Mouse (Mus musculus) hindbrain, embryonic 11.5 days (tissue): ENCODE measurements around the gene Smad3. TPM values are rescaled to one million over a fixed set of nuclear protein-coding genes. Genes with fewer than 3 reads are reported as not detected.

Source experiments
- ATAC-seq: fragments of 200-750 bp; cut with Nextera tagmentation; 2 replicates; pipeline ENCODE4 v1.8.0; 2017; ENCODE audit warnings: mild to moderate bottlenecking, moderate TSS enrichment, moderate library complexity; ENCODE audit not compliant: low FRiP score
- DNase-seq: peaks from one replicate; pipeline ENCODE4 v3.0.0-alpha.2; 2015; ENCODE audit warnings: low spot score
- H3K27ac ChIP-seq: fragments of 300-500 bp; sonication (generic); 2 replicates; pipeline ENCODE4 v1.5.1; 2014; ENCODE audit warnings: mild to moderate bottlenecking, low read depth, low read length
- H3K27me3 ChIP-seq: fragments of 300-500 bp; sonication (generic); 2 replicates; pipeline ENCODE4 v1.6.1; 2014; ENCODE audit warnings: mild to moderate bottlenecking, low read length, moderate library complexity, mixed read lengths; ENCODE audit not compliant: control insufficient read depth, insufficient read depth
- H3K36me3 ChIP-seq: fragments of 300-500 bp; sonication (generic); 2 replicates; pipeline ENCODE4 v1.6.1; 2014; ENCODE audit warnings: mild to moderate bottlenecking, low read length, moderate library complexity, mixed read lengths; ENCODE audit not compliant: control insufficient read depth, insufficient read depth
- H3K4me1 ChIP-seq: fragments of 300-500 bp; sonication (generic); replicated peaks from 2 replicates; pipeline ENCODE4 v1.6.1; 2014; ENCODE audit warnings: low read length, mixed read lengths; ENCODE audit not compliant: control insufficient read depth, insufficient read depth
- H3K4me2 ChIP-seq: fragments of 300-500 bp; sonication (generic); replicated peaks from 2 replicates; pipeline ENCODE4 v1.6.1; 2014; ENCODE audit warnings: mild to moderate bottlenecking, low read depth, low read length
- H3K4me3 ChIP-seq: fragments of 300-500 bp; sonication (generic); 2 replicates; pipeline ENCODE4 v1.5.1; 2014; ENCODE audit warnings: low read depth, low read length
- H3K9ac ChIP-seq: fragments of 300-500 bp; sonication (generic); 2 replicates; pipeline ENCODE4 v1.6.1; 2014; ENCODE audit warnings: low read depth, low read length
- H3K9me3 ChIP-seq: fragments of 300-500 bp; sonication (generic); 2 replicates; pipeline ENCODE4 v1.6.1; 2016; ENCODE audit warnings: low read length; ENCODE audit not compliant: control insufficient read depth
- WGBS: fragments of 180-500 bp; shearing (Covaris S2); extraction: QIAGEN DNeasy Blood & Tissue Kit; methylation state at CpG from one replicate; pipeline ENCODE4 v1.1.7; 2014; 5-methylcytosine and 5-hydroxymethylcytosine counted together
- polyA plus RNA-seq: library from polyadenylated mRNA; unstranded; fragments of >200 nt; fragmentation: Nextera tagmentation; extraction: Ambion mirVana; gene quantifications from 2 replicates; pipeline ENCODE4 v1.2.1, GENCODE M21; 2014

Gene Smad3
- polyA plus RNA-seq, 1 experiment from 2014 or later = 16.0 TPM

GRCm38 (mm10) chr9:63758641-63759391 is 1.0 kb upstream of the Smad3 start:
- 1% methylated on average over 23 of the region's 23 CpGs for WGBS
- H3K27me3 ChIP-seq = no peaks in the 10 kb centered on the region
- H3K36me3 ChIP-seq = no peaks in the 10 kb centered on the region
- no peaks in the 10 kb centered on the region for H3K9me3 ChIP-seq
- peak overlapping the region; percentile 88 for H3K9ac ChIP-seq
- peaks cover 11% of the 10 kb centered on the region for H3K4me1 ChIP-seq
- H3K27ac ChIP-seq = peak overlapping the region; percentile 91
- peak overlapping the region; percentile 73 for H3K4me3 ChIP-seq
- H3K4me2 ChIP-seq = peak overlapping the region; percentile 65
- DNase-seq (peak; percentile 67), ATAC-seq (0 out of 2 replicates have a peak, but pooled peaks have one; percentile 2)

DNA sequence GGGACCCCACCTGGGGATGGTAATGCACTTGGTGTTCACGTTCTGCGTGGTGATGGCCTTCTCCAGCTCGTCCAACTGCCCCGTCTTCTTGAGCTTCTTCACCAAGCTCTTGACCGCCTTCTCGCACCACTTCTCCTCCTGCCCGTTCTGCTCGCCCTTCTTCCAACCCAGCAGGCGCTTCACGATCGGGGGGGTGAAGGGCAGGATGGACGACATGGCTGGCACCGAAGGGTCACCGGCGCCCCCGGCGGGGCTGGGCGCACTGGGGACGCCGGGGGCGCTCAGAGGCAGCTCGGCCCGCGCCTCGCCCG is 377 bp downstream of the Smad3 start:
- no peaks in the 10 kb centered on the region for H3K9me3 ChIP-seq
- H3K4me1 ChIP-seq = peaks cover 15% of the 10 kb centered on the region
- peak overlapping the region; percentile 88 for H3K9ac ChIP-seq
- ATAC-seq (0 out of 2 replicates have a peak, but pooled peaks have one; percentile 18), DNase-seq (no peak)
- no peaks in the 10 kb centered on the region for H3K27me3 ChIP-seq
- H3K27ac ChIP-seq = peak overlapping the region; percentile 91
- H3K4me3 ChIP-seq = peak overlapping the region; percentile 73
- no peaks in the 10 kb centered on the region for H3K36me3 ChIP-seq
- WGBS = under 1% methylated on average over 26 of the region's 26 CpGs
- H3K4me2 ChIP-seq = peak overlapping the region; percentile 65

- Histone ChIP-seq H3K27me3 (no peaks in the 10 kb centered on the region), H3K4me3 (peak overlapping the region; percentile 73), H3K9ac (peak overlapping the region; percentile 88), H3K27ac (peak overlapping the region; percentile 91), H3K4me1 (peaks cover 15% of the 10 kb centered on the region), H3K36me3 (no peaks in the 10 kb centered on the region), H3K9me3 (no peaks in the 10 kb centered on the region), H3K4me2 (peak overlapping the region; percentile 65)
- DNase-seq (peak; percentile 69), ATAC-seq (peak; percentile 39; the same call in 1 of the 2 replicates)
- under 1% methylated on average over 47 of the region's 47 CpGs for WGBS
Measured at GRCm38 (mm10) chr9:63756581-63757461, 973 bp downstream of the Smad3 start.

DNA sequence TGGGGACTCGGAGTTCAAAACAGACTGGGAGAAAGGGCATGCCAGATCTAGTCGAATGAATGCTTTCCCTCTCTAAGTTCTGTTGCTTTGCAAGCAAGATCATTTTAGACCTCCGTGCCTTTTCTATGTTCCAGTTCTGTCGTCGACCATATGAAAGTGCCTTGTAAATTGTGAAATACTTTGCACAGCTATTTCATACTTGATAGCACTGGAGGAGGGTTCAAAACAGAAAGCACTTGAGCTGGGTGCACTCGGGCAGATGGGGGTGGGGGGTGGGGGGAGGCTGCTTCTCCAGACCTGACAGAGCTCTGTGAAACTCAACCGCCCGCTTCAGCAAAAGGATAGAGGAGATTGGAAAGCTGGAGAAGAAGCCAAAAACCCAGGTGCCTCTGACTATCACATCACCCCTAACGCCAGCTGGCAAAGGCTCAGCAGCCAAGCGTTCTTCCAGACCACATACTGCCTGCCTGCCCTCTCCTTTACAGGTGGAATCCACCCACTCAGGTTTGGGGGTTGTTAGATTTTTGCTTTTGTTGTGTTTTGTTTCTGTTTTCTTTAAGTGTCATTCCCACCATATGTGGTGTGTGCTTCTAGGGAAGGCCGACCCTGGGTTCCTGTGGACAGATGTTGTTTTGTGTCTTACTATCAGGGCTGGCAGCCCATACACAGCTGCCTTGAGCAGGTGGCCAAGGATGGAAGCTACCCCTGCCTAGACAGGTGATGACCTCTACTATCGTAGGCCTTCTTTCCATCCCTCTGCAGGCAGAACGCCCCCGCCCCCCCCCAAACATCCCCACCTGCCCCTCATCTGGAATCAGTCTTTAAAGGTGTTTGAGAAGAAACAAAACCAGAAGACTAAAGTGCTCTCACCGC is 1.9 kb downstream of the Smad3 start:
- H3K9me3 ChIP-seq = no peaks in the 10 kb centered on the region
- H3K4me2 ChIP-seq = peak overlapping the region; percentile 65
- H3K36me3 ChIP-seq = no peaks in the 10 kb centered on the region
- peak overlapping the region; percentile 88 for H3K9ac ChIP-seq
- no peak overlapping the region for H3K27ac ChIP-seq
- DNase-seq = no peak
- H3K4me1 ChIP-seq = peaks cover 15% of the 10 kb centered on the region
- 24% methylated on average over 15 of the region's 15 CpGs for WGBS
- peak overlapping the region; percentile 73 for H3K4me3 ChIP-seq
- H3K27me3 ChIP-seq = no peaks in the 10 kb centered on the region
- ATAC-seq = no peak

- 27% methylated on average over 23 of the region's 23 CpGs for WGBS
- peak overlapping the region; percentile 73 for H3K4me3 ChIP-seq
- H3K4me1 ChIP-seq = peaks cover 15% of the 10 kb centered on the region
- ATAC-seq (no peak), DNase-seq (peak; percentile 42)
- peak overlapping the region; percentile 65 for H3K4me2 ChIP-seq
- H3K9ac ChIP-seq = peak overlapping the region; percentile 59
- H3K27me3 ChIP-seq = no peaks in the 10 kb centered on the region
- H3K9me3 ChIP-seq = no peaks in the 10 kb centered on the region
- no peak overlapping the region; the same call in 1 of the 2 replicates for H3K27ac ChIP-seq
- H3K36me3 ChIP-seq = no peaks in the 10 kb centered on the region
Measured at GRCm38 (mm10) chr9:63754556-63755510, 3.0 kb downstream of the Smad3 start.

- no peak overlapping the region for H3K27ac ChIP-seq
- H3K27me3 ChIP-seq = no peaks in the 10 kb centered on the region
- no peak overlapping the region; the same call in 1 of the 2 replicates for H3K4me2 ChIP-seq
- WGBS = 59% methylated on average over 5 of the region's 5 CpGs
- no peak for DNase-seq
- H3K36me3 ChIP-seq = no peaks in the 10 kb centered on the region
- no peak for ATAC-seq
- H3K4me3 ChIP-seq = no peak overlapping the region
- H3K9ac ChIP-seq = no peak overlapping the region
- H3K4me1 ChIP-seq = peaks cover 15% of the 10 kb centered on the region
- no peaks in the 10 kb centered on the region for H3K9me3 ChIP-seq
Measured at GRCm38 (mm10) chr9:63754039-63754438, 3.8 kb downstream of the Smad3 start.

DNA sequence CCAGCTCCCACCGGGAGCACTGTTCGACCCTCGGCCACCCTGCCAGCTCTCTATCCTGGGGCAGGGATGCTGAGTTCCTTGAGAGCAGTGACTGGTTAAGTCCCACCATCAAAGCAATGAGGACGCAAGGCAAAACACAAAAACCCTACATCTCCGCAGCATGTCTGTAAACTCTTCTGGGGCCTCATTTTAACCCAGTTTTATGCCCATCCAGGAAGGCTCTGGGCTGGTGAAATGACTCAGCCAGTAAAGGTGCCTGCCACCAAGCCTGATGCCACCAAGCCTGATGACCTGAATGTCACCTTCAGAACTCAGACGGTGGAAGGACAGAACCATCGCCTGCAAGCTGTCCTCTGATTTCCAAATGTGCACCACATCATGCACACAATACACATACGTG is 4.4 kb downstream of the Smad3 start:
- 77% methylated on average over 8 of the region's 8 CpGs for WGBS
- H3K4me2 ChIP-seq = no peak overlapping the region
- DNase-seq (no peak), ATAC-seq (no peak)
- H3K27ac ChIP-seq = no peak overlapping the region
- H3K4me1 ChIP-seq = peaks cover 15% of the 10 kb centered on the region
- H3K9me3 ChIP-seq = no peaks in the 10 kb centered on the region
- no peak overlapping the region for H3K9ac ChIP-seq
- no peaks in the 10 kb centered on the region for H3K36me3 ChIP-seq
- no peak overlapping the region for H3K4me3 ChIP-seq
- no peaks in the 10 kb centered on the region for H3K27me3 ChIP-seq
